Mouse (Mus musculus) lung, postnatal 0 days (tissue): ENCODE measurements at regions not wholly inside any gene's neighbourhood (a gene's known extent, or its start where the extent isn't known, plus 50 kb on each side); places are given as distances from the start of the nearest gene placed in this dataset.

Source experiments
- CTCF ChIP-seq: IDR thresholded peaks from 2 replicates; pipeline ENCODE4 v1.5.1; 2016; ENCODE audit warnings: antibody characterized with exemption, mild to moderate bottlenecking
- EP300 ChIP-seq: IDR thresholded peaks from 2 replicates; pipeline ENCODE4 v1.6.1; 2016; ENCODE audit warnings: antibody characterized with exemption, mild to moderate bottlenecking, control low read depth

- no peak for TF ChIP-seq CTCF
- no peak for TF ChIP-seq EP300
These were observed 818.9 kb downstream of the 5730522E02Rik start for GRCm38 (mm10) chr11:25391649-25392048.
